24 mouse cellular contexts compared by ENCODE assay signal in the genomic region with DNA sequence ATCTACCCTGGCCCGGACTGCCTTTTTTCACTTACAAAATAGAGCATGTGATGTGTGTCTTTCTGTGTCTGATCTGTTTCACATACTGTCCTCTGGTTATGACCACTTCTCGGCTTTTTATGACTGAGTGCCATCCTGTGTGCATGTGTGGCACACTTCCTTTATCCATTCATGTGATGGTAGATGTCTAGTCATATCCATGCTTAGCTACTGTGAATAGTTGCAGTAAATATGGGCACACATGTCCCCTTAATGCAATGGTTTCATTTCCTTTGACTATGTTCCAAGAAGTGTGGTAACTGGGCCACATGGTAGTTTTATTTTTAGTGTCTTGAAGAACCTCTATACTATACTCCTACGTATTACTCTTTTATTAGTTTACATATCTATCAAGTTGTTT. TPM values are rescaled to one million over a fixed set of nuclear protein-coding genes. Genes with fewer than 3 reads are reported as not detected.
"Had no signal": no experiment of that assay in that cellular context is flagged by ENCODE, and none has a peak within 500 bp of the region (broad histone marks: within the 10 kb centered on the region; RNA-seq: fewer than 3 reads in every experiment).

No protein-coding gene starts in this region.

- H3K4me3 ChIP-seq: neural tube, embryonic 13.5 days; neural tube, embryonic 15.5 days; stomach, embryonic 15.5 days had no signal

- H3K4me2 ChIP-seq: neural tube, embryonic 13.5 days; neural tube, embryonic 15.5 days; stomach, embryonic 15.5 days had no signal

- H3K9ac ChIP-seq: neural tube, embryonic 13.5 days; neural tube, embryonic 15.5 days; stomach, embryonic 15.5 days had no signal

- H3K9me3 ChIP-seq: neural tube, embryonic 13.5 days; neural tube, embryonic 15.5 days; stomach, embryonic 15.5 days had no signal

- H3K4me1 ChIP-seq: neural tube, embryonic 15.5 days; stomach, embryonic 15.5 days had no signal

- H3K36me3 ChIP-seq: neural tube, embryonic 13.5 days; neural tube, embryonic 15.5 days; stomach, embryonic 15.5 days had no signal

- H3K27ac ChIP-seq: neural tube, embryonic 13.5 days; neural tube, embryonic 15.5 days; stomach, embryonic 15.5 days; stomach, postnatal 0 days had no signal

- DNase-seq: retina, postnatal 1 day; right cerebral cortex, adult 18-20 months; right cerebral cortex, postnatal 14 days; right cerebral cortex, postnatal 25 days; spleen, adult 18-20 months; thymus, adult 18-20 months; thymus, adult 2 months; thymus, postnatal 14 days; thymus, postnatal 25 days; thymus, postnatal 36 days; thymus, postnatal 4 days had no signal

RNA-seq across cellular contexts. Expression of a gene that starts 22.5 kb away (rescaled TPM):
- total RNA-seq: neutrophil, adult 5-6 weeks had no signal

RNA-seq across cellular contexts. Expression of a gene that starts 55.4 kb away (rescaled TPM):
- total RNA-seq: neutrophil, adult 5-6 weeks had no signal
- polyA plus RNA-seq: neural tube, embryonic 13.5 days; neural tube, embryonic 14.5 days; neural tube, embryonic 15.5 days; small intestine, adult 2 months; spleen, adult 2 months; stomach, embryonic 14.5 days; stomach, embryonic 15.5 days; stomach, embryonic 16.5 days; stomach, postnatal 0 days; testis, adult 2 months; thymus, adult 2 months; thymus, postnatal 0 days; urinary bladder, adult 2 months had no signal
